Mouse (Mus musculus): ENCODE measurements around the gene Usp38. TPM values are rescaled to one million over a fixed set of nuclear protein-coding genes. Genes with fewer than 3 reads are reported as not detected.

Gene Usp38
- total and polyA plus RNA-seq, 3 experiments: 19.3 to 30.6 (median 20.4) TPM

DNA sequence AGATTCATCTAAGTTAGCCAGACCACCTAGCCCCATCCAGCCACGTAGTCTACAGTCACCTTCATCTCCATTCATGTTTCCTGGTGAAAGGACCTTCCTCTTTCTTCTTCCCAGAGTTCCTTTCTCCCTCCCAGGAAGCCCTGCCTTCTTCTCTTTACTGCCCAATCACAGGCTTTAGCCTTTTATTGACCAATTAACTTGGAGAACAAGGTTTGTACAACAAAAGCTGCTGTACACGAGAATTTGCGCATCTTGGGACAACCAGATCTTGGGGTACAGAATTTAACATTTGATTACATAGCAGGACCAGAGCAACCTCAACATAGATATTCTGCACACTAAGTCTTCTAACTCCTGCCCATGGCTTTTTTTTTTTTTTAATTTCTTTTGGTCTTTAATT is 73.1 kb downstream of the Usp38 start:
- peaks cover 3% of the 10 kb centered on the region for H3K9me3 ChIP-seq (replicated peaks; ENCODE audit: low read length)
- H3K4me2 ChIP-seq (ENCODE audit: insufficient read depth, low read depth, poor library complexity, severe bottlenecking): no peak overlapping the region
- H3K27me3 ChIP-seq (replicated peaks): no peaks in the 10 kb centered on the region
- dilution Hi-C loops (cut with MboI; ENCODE audit: extremely low pct_ligation_motif_present, extremely low pct_unique_long_range_greater_than_20kb, low sequenced_read_pairs) (no loop called here), in situ Hi-C loops (cut with MboI; ENCODE audit: low pct_ligation_motif_present, low pct_unique_long_range_greater_than_20kb, low sequenced_read_pairs) (no loop called here)
- no peaks in the 10 kb centered on the region for H3K4me1 ChIP-seq (ENCODE audit: control insufficient read depth in 1 of 2, insufficient read depth in 2 of 2)
- no peak for TF ChIP-seq TCF12 (IDR thresholded peaks at IDR 0.05; ENCODE audit: low read depth, low read length)
- TF ChIP-seq ZC3H11A (IDR thresholded peaks at IDR 0.05; ENCODE audit: low read depth, low read length): no peak
- no peak for TF ChIP-seq TBP (conservative IDR thresholded peaks at IDR 0.05; ENCODE audit: low read depth, low read length)
- TF ChIP-seq MAFK (IDR thresholded peaks at IDR 0.05; ENCODE audit: insufficient replicate concordance, low read length): no peak
- TF ChIP-seq RCOR1 (conservative IDR thresholded peaks at IDR 0.05; ENCODE audit: low read depth, low read length): no peak
- no peak for TF ChIP-seq CHD1 (IDR thresholded peaks at IDR 0.05; ENCODE audit: low read depth, low read length)
- no peak for TF ChIP-seq SIN3A (IDR thresholded peaks at IDR 0.05; ENCODE audit: low read length)
- no peak for TF ChIP-seq MAZ (IDR thresholded peaks at IDR 0.05; ENCODE audit: low read depth, low read length)
- no peak overlapping the region for H3K4me3 ChIP-seq (replicated peaks in 1 of 3; ENCODE audit: low read depth in 2 of 3, low read length in 2 of 3, poor library complexity in 1 of 3)
- H3K36me3 ChIP-seq (replicated peaks in 1 of 2; ENCODE audit: control insufficient read depth in 1 of 2, insufficient read depth in 1 of 2, low read length in 1 of 2): no peaks in the 10 kb centered on the region
- H3K79me2 ChIP-seq (replicated peaks; ENCODE audit: control insufficient read depth, extremely low read depth, insufficient read depth, poor library complexity, severe bottlenecking): no peaks in the 10 kb centered on the region
- H3K9ac ChIP-seq (ENCODE audit: insufficient read depth, low read depth): no peak overlapping the region
- no peak for DNase-seq (ENCODE audit: extremely low read depth)
- no peak overlapping the region for H3K27ac ChIP-seq (ENCODE audit: insufficient read depth, low read depth)

DNA sequence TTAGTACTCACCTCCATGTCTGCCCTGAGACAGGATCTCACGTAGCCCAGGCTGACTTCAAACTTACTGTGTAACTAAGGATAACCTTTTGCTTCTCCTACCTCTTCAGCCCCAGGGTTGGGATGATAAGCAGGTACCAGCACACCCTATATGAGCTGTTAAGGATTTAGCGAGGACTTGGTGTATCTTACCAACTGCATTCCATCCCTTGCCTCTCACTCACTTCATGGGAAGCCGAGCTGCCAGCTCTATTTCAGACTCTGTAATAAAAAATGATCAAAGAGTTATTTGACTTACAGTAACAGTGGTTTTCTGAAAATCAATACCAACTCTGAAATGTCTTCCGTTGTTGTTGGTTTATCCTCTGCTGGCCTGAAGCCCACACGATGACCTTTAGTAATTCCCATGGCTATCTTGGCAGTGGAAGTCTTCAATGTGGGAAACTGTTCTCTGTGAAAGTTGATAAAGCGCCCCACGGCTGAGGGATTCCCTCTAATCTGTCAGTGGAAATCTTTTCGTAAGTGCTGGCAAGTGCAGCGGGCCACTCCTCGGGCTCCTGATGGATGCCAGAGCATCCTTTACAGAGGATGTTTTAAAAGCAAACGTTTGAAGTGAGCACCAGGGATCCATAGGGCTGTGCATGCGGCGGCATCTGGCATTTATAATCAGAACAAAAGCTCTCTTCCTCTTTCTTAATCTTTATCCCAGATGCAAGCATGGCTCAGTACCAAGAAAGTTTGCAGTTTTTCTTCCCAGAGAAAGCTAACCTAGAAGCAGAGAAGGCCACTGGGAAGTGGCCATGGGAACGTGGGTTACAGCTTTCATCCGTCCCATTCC is 76.7 kb downstream of the Usp38 start:
- no peak for TF ChIP-seq TCF12 (IDR thresholded peaks at IDR 0.05; ENCODE audit: low read depth, low read length)
- no peak for TF ChIP-seq ETS1 (conservative IDR thresholded peaks at IDR 0.05; ENCODE audit: low read depth, low read length)
- TF ChIP-seq JUND (conservative IDR thresholded peaks at IDR 0.05; ENCODE audit: low read depth, low read length): no peak
- TF ChIP-seq MAZ (IDR thresholded peaks at IDR 0.05; ENCODE audit: low read depth, low read length): no peak
- TF ChIP-seq CTCF (conservative IDR thresholded peaks at IDR 0.05 in 1 of 2, IDR thresholded peaks at IDR 0.05 in 1 of 2; ENCODE audit: low read depth in 2 of 2, low read length in 2 of 2): no peak
- TF ChIP-seq ZNF384 (IDR thresholded peaks at IDR 0.05; ENCODE audit: low read depth, low read length): no peak
- TF ChIP-seq NELFE (IDR thresholded peaks at IDR 0.05; ENCODE audit: low read depth, low read length): no peak
- TF ChIP-seq MXI1 (IDR thresholded peaks at IDR 0.05; ENCODE audit: low read depth, low read length): no peak
- TF ChIP-seq CHD2 (IDR thresholded peaks at IDR 0.05; ENCODE audit: low read length): no peak
- H3K4me1 ChIP-seq (ENCODE audit: control insufficient read depth in 1 of 2, insufficient read depth in 2 of 2): peaks cover 0 to 9% of the 10 kb centered on the region in 2 experiments; a peak in 2 of 4 replicates
- H3K9ac ChIP-seq (ENCODE audit: insufficient read depth, low read depth): no peak overlapping the region
- H3K4me2 ChIP-seq (ENCODE audit: insufficient read depth, low read depth, poor library complexity, severe bottlenecking): no peak overlapping the region
- no peak for DNase-seq (ENCODE audit: extremely low read depth)
- peaks cover 3% of the 10 kb centered on the region for H3K9me3 ChIP-seq (replicated peaks; ENCODE audit: low read length)
- dilution Hi-C loops (cut with MboI; ENCODE audit: extremely low pct_ligation_motif_present, extremely low pct_unique_long_range_greater_than_20kb, low sequenced_read_pairs): no loop called here
- no peak overlapping the region for H3K4me3 ChIP-seq (replicated peaks in 1 of 3; ENCODE audit: low read depth in 2 of 3, low read length in 2 of 3, poor library complexity in 1 of 3)
- H3K36me3 ChIP-seq (replicated peaks in 1 of 2; ENCODE audit: control insufficient read depth in 1 of 2, insufficient read depth in 1 of 2, low read length in 1 of 2): no peaks in the 10 kb centered on the region
- in situ Hi-C loops (cut with MboI; ENCODE audit: low pct_ligation_motif_present, low pct_unique_long_range_greater_than_20kb, low sequenced_read_pairs): no loop called here
- no peak overlapping the region for H3K27ac ChIP-seq (ENCODE audit: insufficient read depth, low read depth)
- H3K27me3 ChIP-seq (replicated peaks): no peaks in the 10 kb centered on the region
- no peaks in the 10 kb centered on the region for H3K79me2 ChIP-seq (replicated peaks; ENCODE audit: control insufficient read depth, extremely low read depth, insufficient read depth, poor library complexity, severe bottlenecking)

Other genes with a start within 250 kb of the Usp38 start
- gene Gab1, start 134.4 kb downstream of the Usp38 start, total RNA-seq (2012; rRNA removed): 0.04 and 0.08 TPM in 2 replicates
- not detected in 2 replicates for gene Gab1, start 134.4 kb downstream of the Usp38 start, total RNA-seq (2014; rRNA removed)
- gene Gab1, start 134.4 kb downstream of the Usp38 start, polyA plus RNA-seq (2012; ENCODE audit: insufficient read length, low read depth): not detected in 2 replicates